Mouse (Mus musculus): ENCODE results near the gene Nrd1.

Nrd1 gene

DNA sequence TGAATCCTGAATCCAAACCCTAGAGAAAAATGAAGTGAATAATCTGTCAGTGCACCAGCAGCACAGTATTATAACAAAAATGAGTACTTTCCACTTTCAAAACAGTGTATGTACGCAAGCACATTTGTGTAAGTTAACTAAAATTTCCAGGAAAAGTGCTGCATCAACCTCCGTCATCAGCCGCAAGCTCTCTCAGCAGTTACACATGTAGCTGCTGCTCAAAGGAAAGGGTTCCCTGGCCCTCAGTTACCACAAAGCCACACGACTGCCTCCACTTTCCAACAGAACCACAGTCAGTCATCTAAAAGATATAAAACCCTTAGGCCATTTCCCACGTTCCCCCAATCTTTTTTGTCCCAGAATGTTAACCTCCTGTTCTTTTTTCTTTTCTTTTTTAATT lies 102.1 kb downstream of the Nrd1 start:
- DNase-seq: no peak

DNA sequence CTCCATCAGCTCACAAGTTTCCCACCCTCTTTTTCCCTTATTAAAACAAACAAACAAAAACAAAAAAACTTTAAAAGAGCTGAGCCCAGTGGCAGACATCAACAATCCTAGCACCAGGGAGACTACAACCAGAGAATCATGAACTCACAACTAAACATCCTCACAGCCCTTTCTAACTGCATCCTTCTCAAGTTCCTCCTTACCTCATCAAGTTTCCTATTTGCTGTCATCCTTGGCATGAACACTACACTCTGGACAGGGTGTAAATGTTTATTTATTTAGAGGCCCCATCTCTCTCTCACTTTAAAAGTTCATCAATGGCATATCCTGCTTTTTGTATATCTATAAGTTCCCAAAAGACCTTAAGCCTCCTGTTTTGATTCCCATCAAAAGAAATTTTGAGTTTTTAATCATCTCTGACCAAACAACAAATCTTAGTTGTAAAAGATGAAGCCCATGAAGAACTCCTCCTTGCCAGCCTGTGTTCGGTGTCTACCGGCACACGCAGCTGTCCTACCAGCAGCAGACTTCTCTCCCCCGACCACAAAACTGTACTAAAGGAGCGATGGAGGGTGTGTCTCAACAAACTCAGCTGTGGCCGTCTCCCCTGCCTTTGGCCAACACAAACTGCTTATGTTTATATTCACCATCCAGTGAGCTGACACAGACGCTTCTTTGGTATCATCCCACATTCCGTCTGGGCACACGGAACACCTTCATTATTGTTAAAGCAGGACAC lies 102.9 kb downstream of the Nrd1 start:
- no peak for DNase-seq

DNA sequence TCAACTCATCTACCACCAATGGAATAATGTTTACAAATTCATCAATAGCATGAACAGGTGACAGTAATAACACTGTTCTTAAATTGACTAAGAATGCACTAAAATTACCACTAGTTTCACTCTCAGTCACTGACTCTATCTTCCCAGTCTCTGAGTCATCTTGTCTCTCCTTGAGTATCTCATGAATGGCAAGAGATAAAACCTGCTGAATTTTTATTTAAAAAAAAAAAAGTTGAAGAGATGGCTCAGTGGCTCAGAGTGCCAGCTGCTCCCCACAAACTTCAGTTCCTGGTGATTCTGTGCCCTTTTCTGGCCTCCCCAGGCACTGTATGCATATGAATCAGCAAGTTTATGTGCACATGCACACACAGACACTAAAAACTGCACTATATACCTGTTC lies 104.8 kb downstream of the Nrd1 start:
- DNase-seq: no peak

DNA sequence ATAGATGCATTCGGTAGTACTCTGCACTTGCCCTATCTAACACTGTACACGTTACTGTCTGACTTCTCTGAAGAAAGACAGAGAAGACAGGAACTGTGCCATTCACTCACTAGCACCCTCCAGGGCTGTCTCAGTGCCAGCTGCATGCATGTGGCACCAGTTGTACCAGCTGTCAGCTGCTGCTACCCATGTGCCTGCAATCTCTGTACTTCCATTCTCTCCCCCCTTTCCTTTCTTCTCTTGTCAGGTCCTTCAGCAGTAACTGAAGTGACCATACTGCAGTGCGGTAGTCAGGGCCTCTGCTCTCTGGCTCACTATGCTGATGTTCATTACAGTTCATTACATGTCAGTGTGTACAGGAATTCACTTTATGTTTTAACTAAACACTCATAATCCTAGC lies 105.6 kb downstream of the Nrd1 start:
- peak in 1 of 2 experiments; percentile 57 for DNase-seq

DNA sequence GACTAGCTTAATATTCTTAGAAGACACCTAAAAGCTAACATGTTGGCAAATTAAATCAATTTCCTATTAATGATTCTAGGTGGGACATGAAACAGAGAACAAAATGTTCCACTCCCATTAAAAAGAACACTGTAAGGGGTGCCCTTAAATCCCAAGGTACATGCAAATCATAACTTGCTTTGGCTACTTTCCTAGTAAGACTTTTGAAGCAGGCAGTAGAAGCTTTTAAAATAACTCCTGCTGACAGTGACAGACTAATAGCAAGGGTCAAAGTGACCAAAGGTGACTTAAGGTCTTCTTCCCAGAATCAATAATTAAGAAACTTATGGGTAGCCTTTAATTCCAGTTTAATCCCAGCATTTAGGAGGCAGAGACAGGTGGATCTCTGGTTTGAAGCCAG lies 106.1 kb downstream of the Nrd1 start:
- peak; percentile 27 to 73 for DNase-seq

DNA sequence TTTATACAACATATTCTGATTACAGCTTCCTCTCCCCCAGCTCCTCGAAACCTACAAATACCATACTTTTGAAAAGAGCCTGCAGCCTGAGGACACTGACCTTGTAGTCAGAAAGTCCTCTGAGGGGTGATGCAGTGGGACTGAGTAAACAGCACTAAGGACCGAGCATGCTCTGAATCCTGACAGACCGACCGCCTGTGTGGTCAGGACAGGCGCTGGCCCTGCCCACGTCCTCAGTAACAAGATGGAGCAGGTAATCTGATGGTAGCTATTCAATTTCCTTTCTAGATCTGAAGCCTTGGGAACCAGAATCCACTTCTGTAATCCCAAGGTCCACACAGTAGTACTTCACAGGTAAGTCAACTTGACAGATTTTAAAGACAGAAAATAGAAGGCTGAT lies 108.6 kb downstream of the Nrd1 start:
- DNase-seq: peak; percentile 40 to 46

DNA sequence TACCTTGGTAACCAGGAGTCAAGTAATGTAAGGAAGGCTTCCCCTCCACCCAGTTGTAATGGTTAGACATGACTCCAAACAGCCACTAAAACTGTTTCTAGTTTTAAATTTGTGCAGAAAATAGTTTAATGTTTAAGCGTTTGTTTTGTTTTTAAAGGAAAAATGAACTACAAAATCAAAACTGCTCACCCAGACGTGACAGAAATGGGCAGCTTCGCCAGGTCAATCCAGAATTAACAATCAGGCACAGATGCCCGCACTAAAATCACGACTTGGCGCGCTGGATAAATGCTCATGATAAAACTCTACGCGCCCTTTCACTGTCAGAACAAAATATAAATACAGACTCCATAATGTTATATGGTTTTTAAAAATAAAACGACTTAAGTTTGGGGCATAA lies 109.2 kb downstream of the Nrd1 start:
- peak; percentile 62 to 67 for DNase-seq

DNA sequence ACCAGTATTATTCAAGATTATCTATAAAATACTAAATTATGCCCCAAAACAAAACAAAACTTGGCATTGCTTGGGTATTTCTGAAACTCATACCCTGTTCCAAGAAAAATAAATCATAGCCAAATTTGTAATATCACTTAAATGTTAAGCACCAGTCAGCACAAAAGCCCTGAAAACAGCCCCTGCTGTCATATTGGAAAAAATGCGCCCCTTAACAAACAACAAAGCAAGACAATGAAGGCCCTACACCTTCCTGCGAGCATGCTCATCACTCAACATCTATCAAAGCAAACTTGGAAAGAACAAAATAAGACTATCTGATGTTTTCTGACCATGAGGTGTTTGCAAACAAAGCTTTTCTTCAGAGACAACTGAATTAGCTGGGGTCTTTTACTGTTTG lies 110.5 kb downstream of the Nrd1 start:
- no peak for DNase-seq
